Mouse (Mus musculus): ENCODE data around the gene Tmem132c.

DNA sequence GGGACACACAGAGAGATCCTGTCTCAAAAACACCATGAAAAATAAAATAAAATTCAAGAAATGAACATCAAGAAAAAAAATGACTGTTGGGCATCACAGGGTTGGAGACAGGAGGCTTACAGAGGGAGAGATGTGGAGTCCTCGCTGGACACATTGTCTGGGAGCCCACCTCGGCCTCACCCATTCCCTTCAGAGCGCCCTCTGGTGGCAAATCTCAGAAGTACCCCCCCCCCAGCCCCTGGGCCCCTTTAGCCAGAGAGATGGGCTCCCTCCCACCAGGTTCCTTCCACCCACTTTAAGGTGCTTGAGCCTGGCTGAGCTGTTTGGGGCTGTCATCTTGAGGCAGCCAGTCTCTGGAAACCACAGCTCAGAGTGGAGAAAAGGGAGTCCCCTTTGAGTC, 99.5 kb downstream of the Tmem132c start:
- peak; percentile 22; the same call in 1 of the 2 replicates for TF ChIP-seq CTCF (IDR thresholded peaks at IDR 0.05; ENCODE audit: borderline replicate concordance, extremely low read depth, insufficient read depth, insufficient read length)
- TF ChIP-seq POLR2A (IDR thresholded peaks at IDR 0.05; ENCODE audit: borderline replicate concordance, extremely low read depth, insufficient read depth, insufficient read length, poor library complexity, severe bottlenecking), result no peak
